Mouse (Mus musculus) intestine, postnatal 0 days (tissue): ENCODE measurements around the gene Prkaa2. TPM values are rescaled to one million over a fixed set of nuclear protein-coding genes. Genes with fewer than 3 reads are reported as not detected.

Experiments
- ATAC-seq: fragments of 200-750 bp; cut with Nextera tagmentation; 2 replicates; pipeline ENCODE4 v1.8.0; 2017; ENCODE audit warnings: mild to moderate bottlenecking, moderate TSS enrichment, moderate library complexity
- H3K27ac ChIP-seq: fragments of 300-500 bp; sonication (generic); 2 replicates; pipeline ENCODE4 v1.5.1; 2014; ENCODE audit warnings: mild to moderate bottlenecking, low read depth, low read length, moderate library complexity
- H3K27me3 ChIP-seq: fragments of 300-500 bp; sonication (generic); replicated peaks from 2 replicates; pipeline ENCODE4 v1.6.1; 2014; ENCODE audit warnings: low read length, mixed read lengths; ENCODE audit not compliant: control insufficient read depth, insufficient read depth
- H3K36me3 ChIP-seq: fragments of 300-500 bp; sonication (generic); 2 replicates; pipeline ENCODE4 v1.6.1; 2014; ENCODE audit warnings: mild to moderate bottlenecking, moderate library complexity; ENCODE audit not compliant: control insufficient read depth, insufficient read depth
- H3K4me1 ChIP-seq: fragments of 300-500 bp; sonication (generic); replicated peaks from 2 replicates; pipeline ENCODE4 v1.6.1; 2014; ENCODE audit warnings: antibody characterized with exemption, low read length, mixed read lengths; ENCODE audit not compliant: control insufficient read depth, insufficient read depth
- H3K4me2 ChIP-seq: fragments of 300-500 bp; sonication (generic); replicated peaks from 2 replicates; pipeline ENCODE4 v1.6.1; 2014; ENCODE audit warnings: low read depth, mild to moderate bottlenecking, moderate library complexity
- H3K4me3 ChIP-seq: fragments of 300-500 bp; sonication (generic); 2 replicates; pipeline ENCODE4 v1.5.1; 2014; ENCODE audit warnings: low read depth, low read length
- H3K9ac ChIP-seq: fragments of 300-500 bp; sonication (generic); 2 replicates; pipeline ENCODE4 v1.6.1; 2014; ENCODE audit warnings: mild to moderate bottlenecking, low read depth, low read length
- H3K9me3 ChIP-seq: fragments of 300-500 bp; sonication (generic); 2 replicates; pipeline ENCODE4 v1.6.1; 2016; ENCODE audit warnings: mixed run types; ENCODE audit not compliant: control insufficient read depth
- CTCF ChIP-seq: sonication (generic); IDR thresholded peaks from 2 replicates; pipeline ENCODE4 v1.5.1; 2016; ENCODE audit warnings: low read depth, mild to moderate bottlenecking, control low read depth, antibody characterized with exemption, moderate library complexity
- WGBS: fragments of 180-500 bp; shearing (Covaris S2); extraction: QIAGEN DNeasy Blood & Tissue Kit; methylation state at CpG from one replicate; pipeline ENCODE4 v1.1.7; 2014; 5-methylcytosine and 5-hydroxymethylcytosine counted together
- polyA plus RNA-seq: library from polyadenylated mRNA; unstranded; fragments of >200 nt; fragmentation: Nextera tagmentation; extraction: Ambion mirVana; gene quantifications from 2 replicates; pipeline ENCODE4 v1.2.1, GENCODE M21; 2015

Prkaa2 gene
- polyA plus RNA-seq, 1 experiment from 2014 or later: 10.2 TPM

DNA sequence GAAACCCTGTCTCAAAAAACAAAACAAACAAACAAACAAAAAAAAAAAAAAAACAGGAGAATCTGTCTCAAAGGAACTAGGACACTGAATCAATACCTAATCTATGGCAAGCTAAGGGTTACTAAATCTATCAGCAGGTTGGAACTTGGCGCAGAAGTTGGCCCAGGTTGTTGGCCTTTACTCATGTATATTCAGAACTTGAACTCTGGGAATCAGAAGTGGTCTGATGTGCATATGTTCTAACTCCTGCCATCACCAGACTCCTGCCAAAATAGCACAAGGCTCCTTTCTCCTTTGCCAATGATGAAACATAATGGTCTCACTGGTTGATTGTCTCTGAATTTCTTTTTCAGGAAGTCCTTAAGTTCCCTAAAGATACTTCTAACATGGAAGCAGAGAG, 15.7 kb downstream of the Prkaa2 start:
- no peaks in the 10 kb centered on the region for H3K36me3 ChIP-seq
- H3K9me3 ChIP-seq: no peaks in the 10 kb centered on the region
- H3K4me2 ChIP-seq: no peak overlapping the region
- no peak overlapping the region for H3K4me3 ChIP-seq
- H3K27ac ChIP-seq: no peak overlapping the region
- TF ChIP-seq CTCF: no peak
- 94% methylated on average over 1 of the region's 1 CpGs for WGBS
- ATAC-seq: no peak
- peaks cover 7% of the 10 kb centered on the region; the same call in 1 of the 2 replicates for H3K4me1 ChIP-seq
- no peak overlapping the region for H3K9ac ChIP-seq
- H3K27me3 ChIP-seq: no peaks in the 10 kb centered on the region

DNA sequence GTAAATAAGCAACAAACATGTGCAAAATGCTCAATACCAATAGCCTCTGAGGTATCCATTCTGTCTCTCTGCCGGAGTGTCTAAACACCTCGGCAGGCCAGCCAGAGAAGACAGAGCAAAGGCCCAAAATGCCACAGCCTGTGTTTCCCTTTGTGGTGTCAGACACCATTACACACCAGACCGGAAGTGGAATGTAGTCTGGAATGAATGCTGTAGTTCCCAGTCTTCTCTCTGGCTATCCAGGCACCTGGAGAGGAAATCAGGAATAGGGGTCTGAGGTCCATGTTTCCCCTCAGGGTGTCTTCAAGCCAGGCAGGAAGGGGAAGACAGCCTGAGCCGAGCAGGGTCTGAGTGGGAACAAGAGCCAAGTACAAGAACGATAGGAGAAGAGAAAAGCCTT, 19.3 kb downstream of the Prkaa2 start:
- 0 out of 2 replicates have a peak, but pooled peaks cover 1% of the 10 kb centered on the region for H3K4me1 ChIP-seq
- ATAC-seq: no peak
- H3K36me3 ChIP-seq: no peaks in the 10 kb centered on the region
- H3K9me3 ChIP-seq: no peaks in the 10 kb centered on the region
- no peak overlapping the region for H3K27ac ChIP-seq
- TF ChIP-seq CTCF: no peak
- no peak overlapping the region for H3K4me3 ChIP-seq
- H3K27me3 ChIP-seq: no peaks in the 10 kb centered on the region
- H3K4me2 ChIP-seq: no peak overlapping the region
- H3K9ac ChIP-seq: no peak overlapping the region
- WGBS: 83% methylated on average over 5 of the region's 5 CpGs

DNA sequence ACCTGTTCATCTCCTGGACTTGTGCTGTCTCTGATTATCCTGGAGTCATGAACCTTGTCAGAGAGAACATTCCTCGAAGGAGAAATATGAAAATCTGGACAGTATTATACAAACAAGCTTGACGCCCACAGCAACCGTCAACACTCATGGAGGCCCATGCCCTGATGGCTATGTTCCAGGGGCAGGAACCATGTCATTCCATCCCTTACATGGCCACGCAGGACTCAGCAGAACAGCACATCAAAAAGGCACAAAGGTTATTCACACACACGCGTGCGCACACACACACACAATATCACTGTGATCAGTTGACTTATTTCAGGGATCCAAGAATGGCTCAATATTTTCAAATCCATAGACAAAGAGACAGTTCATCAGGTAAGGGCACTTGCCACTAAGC, 20.3 kb downstream of the Prkaa2 start:
- H3K4me3 ChIP-seq: no peak overlapping the region
- TF ChIP-seq CTCF: no peak
- no peak overlapping the region for H3K9ac ChIP-seq
- no peaks in the 10 kb centered on the region for H3K36me3 ChIP-seq
- no peaks in the 10 kb centered on the region for H3K9me3 ChIP-seq
- no peaks in the 10 kb centered on the region for H3K4me1 ChIP-seq
- H3K27me3 ChIP-seq: no peaks in the 10 kb centered on the region
- no peak for ATAC-seq
- H3K4me2 ChIP-seq: no peak overlapping the region
- H3K27ac ChIP-seq: no peak overlapping the region
- 83% methylated on average over 7 of the region's 7 CpGs for WGBS

DNA sequence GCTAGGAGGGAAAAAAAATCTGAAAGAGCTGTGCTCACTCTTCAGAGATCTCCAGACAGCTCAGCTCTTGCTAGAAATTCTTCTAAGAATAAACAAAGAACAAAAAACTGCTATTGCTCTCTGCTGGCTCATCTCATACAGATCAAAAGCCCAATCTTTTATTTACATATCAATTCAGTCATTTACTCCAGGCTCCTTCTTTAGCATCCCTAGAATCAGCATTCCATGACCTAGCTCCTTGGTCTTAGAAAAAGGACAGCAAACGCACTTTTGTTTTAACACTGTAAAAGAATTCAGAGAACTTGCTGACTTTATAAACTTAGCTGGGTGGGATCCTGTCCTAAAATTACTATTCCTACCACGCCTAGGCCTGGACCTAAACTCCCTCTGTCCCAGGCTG, 21.0 kb downstream of the Prkaa2 start:
- 72% methylated on average over 2 of the region's 2 CpGs for WGBS
- H3K36me3 ChIP-seq: no peaks in the 10 kb centered on the region
- H3K4me3 ChIP-seq: no peak overlapping the region
- no peak overlapping the region for H3K27ac ChIP-seq
- no peaks in the 10 kb centered on the region for H3K4me1 ChIP-seq
- H3K4me2 ChIP-seq: no peak overlapping the region
- no peak for TF ChIP-seq CTCF
- ATAC-seq: no peak
- no peak overlapping the region for H3K9ac ChIP-seq
- no peaks in the 10 kb centered on the region for H3K27me3 ChIP-seq
- H3K9me3 ChIP-seq: no peaks in the 10 kb centered on the region

DNA sequence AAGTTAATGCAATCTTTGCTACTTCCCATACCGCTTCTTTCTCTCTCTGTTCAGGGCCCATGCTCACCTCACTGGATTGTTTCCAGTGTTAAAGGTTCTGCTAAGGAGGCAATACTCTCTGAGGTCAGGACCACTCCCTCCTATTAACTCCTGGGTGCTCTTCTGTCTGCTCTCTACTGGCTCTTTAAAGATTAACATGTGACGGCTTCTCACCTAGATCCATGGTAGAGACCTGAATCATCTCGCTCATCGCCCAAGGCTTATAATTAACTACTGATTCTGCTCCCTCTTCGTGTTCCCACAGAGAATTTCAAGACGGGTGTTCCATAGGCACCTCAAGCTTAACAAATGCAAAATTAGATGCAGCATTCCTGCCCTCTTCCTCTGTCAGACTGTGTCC, 33.5 kb downstream of the Prkaa2 start:
- Histone ChIP-seq H3K4me1 (no peaks in the 10 kb centered on the region), H3K9ac (no peak overlapping the region), H3K9me3 (no peaks in the 10 kb centered on the region), H3K27ac (no peak overlapping the region), H3K4me3 (no peak overlapping the region), H3K27me3 (no peaks in the 10 kb centered on the region), H3K4me2 (no peak overlapping the region), H3K36me3 (no peaks in the 10 kb centered on the region)
- TF ChIP-seq CTCF: no peak
- WGBS: 48% methylated on average over 6 of the region's 6 CpGs
- ATAC-seq: no peak

DNA sequence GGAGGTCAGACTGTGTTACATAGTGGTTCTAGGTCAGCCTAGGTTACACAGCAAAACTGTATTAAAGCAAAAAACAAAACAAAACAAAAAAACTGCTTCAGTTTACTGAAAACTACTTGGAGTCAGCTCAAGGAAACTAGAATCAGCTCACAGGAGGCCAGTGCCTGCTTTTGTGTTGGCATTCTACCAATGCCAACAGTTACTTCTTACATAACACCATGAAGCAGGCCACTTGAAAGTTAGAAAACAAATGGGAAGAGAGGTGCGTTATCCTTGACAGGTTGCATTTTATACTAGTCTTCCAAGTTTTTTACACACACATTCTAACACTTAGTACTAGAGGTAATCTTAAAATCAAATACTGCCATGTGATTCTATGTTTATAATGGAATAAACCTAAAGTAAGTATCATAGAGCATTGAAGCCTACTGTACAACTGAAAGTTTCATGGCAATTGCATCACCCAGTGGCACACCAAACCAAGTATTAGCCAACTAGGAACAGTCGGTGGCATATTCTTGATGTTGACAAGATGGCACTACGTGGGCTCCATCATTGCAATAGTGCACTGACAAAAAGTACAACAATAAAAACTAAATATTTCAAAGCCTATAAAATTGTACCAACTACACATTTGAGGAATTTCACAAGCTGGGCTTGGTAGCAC, 37.8 kb downstream of the Prkaa2 start:
- ATAC-seq: no peak
- WGBS: 91% methylated on average over 3 of the region's 3 CpGs

DNA sequence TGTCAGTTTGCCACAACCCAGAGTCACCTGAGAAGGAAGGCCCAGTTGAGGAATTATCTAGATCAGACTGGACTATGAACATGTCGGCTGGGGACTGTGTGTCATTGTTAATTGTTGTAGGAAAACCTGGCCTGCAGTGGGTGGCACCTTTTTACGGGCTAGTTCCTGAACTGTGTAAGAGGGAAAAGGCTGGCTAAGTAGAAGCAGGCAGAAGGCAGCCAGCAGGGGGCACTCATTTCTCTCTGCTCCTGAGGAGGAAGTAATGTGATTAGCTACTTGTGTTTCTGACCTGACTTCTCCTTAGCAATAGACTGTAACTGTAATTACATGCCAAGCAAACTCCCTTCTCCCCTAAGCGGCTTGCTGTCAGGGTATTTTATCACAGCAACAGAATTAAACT, 38.7 kb downstream of the Prkaa2 start:
- WGBS: 9% methylated on average over 3 of the region's 3 CpGs
- peak overlapping the region; percentile 54; the same call in 1 of the 2 replicates for H3K27ac ChIP-seq
- no peak overlapping the region for H3K4me2 ChIP-seq
- peak; percentile 89 for TF ChIP-seq CTCF
- H3K4me3 ChIP-seq: no peak overlapping the region
- no peaks in the 10 kb centered on the region for H3K9me3 ChIP-seq
- peak; percentile 100 for ATAC-seq
- no peaks in the 10 kb centered on the region for H3K27me3 ChIP-seq
- H3K36me3 ChIP-seq: no peaks in the 10 kb centered on the region
- no peaks in the 10 kb centered on the region for H3K4me1 ChIP-seq
- no peak overlapping the region for H3K9ac ChIP-seq

More for the DNA sequence above, 37.8 kb downstream of the Prkaa2 start:
- Histone ChIP-seq H3K27me3 (no peaks in the 10 kb centered on the region), H3K4me3 (no peak overlapping the region), H3K4me1 (no peaks in the 10 kb centered on the region), H3K4me2 (no peak overlapping the region), H3K9ac (no peak overlapping the region), H3K9me3 (no peaks in the 10 kb centered on the region), H3K36me3 (no peaks in the 10 kb centered on the region), H3K27ac (0 out of 2 replicates have a peak overlapping the region, but pooled peaks have one; percentile 54)
- TF ChIP-seq CTCF: no peak
